Mouse (Mus musculus) kidney, postnatal 0 days (tissue): Measurements from ENCODE around the gene Ces2h. TPM values are rescaled to one million over a fixed set of nuclear protein-coding genes. Genes with fewer than 3 reads are reported as not detected.

ENCODE experiments used
- ATAC-seq: fragments of 200-750 bp; cut with Nextera tagmentation; replicated peaks from 2 replicates; pipeline ENCODE4 v1.8.0; 2017; ENCODE audit warnings: low read depth, moderate number of reproducible peaks, moderate TSS enrichment, moderate library complexity; ENCODE audit not compliant: low FRiP score
- DNase-seq: peaks from one replicate; pipeline ENCODE4 v3.0.0-alpha.2; 2016; ENCODE audit warnings: low spot score
- H3K27ac ChIP-seq: fragments of 300-500 bp; sonication (generic); 2 replicates; pipeline ENCODE4 v1.5.1; 2014; ENCODE audit warnings: mild to moderate bottlenecking
- H3K27me3 ChIP-seq: fragments of 300-500 bp; sonication (generic); 2 replicates; pipeline ENCODE4 v1.6.1; 2014; ENCODE audit warnings: low read length, mixed read lengths; ENCODE audit not compliant: insufficient read depth
- H3K36me3 ChIP-seq: fragments of 300-500 bp; sonication (generic); 2 replicates; pipeline ENCODE4 v1.6.1; 2014; ENCODE audit warnings: low read length, mixed read lengths; ENCODE audit not compliant: insufficient read depth
- H3K4me1 ChIP-seq: fragments of 300-500 bp; sonication (generic); replicated peaks from 2 replicates; pipeline ENCODE4 v1.6.1; 2014; ENCODE audit warnings: antibody characterized with exemption, low read length, mixed read lengths; ENCODE audit not compliant: insufficient read depth
- H3K4me2 ChIP-seq: fragments of 300-500 bp; sonication (generic); 2 replicates; pipeline ENCODE4 v1.6.1; 2014; ENCODE audit warnings: mild to moderate bottlenecking, low read length, moderate library complexity, mixed read lengths
- H3K4me3 ChIP-seq: fragments of 300-500 bp; sonication (generic); replicated peaks from 2 replicates; pipeline ENCODE4 v1.5.1; 2014; ENCODE audit warnings: low read depth, low read length
- H3K9ac ChIP-seq: fragments of 300-500 bp; sonication (generic); 2 replicates; pipeline ENCODE4 v1.6.1; 2014; ENCODE audit warnings: low read depth, low read length
- H3K9me3 ChIP-seq: fragments of 300-500 bp; sonication (generic); replicated peaks from 2 replicates; pipeline ENCODE4 v1.6.1; 2016; ENCODE audit warnings: low read length, inconsistent platforms, mixed read lengths
- CTCF ChIP-seq: IDR thresholded peaks from 2 replicates; pipeline ENCODE4 v1.5.1; 2016; ENCODE audit warnings: antibody characterized with exemption, low read depth, mild to moderate bottlenecking, moderate library complexity
- WGBS: fragments of 180-500 bp; shearing (Covaris S2); extraction: QIAGEN DNeasy Blood & Tissue Kit; methylation state at CpG from one replicate; pipeline ENCODE4 v1.1.7; 2014; 5-methylcytosine and 5-hydroxymethylcytosine counted together
- polyA plus RNA-seq: library from polyadenylated mRNA; unstranded; fragments of >200 nt; fragmentation: Nextera tagmentation; extraction: Ambion mirVana; gene quantifications from 2 replicates; pipeline ENCODE4 v1.2.1, GENCODE M21; 2015

Ces2h gene
- polyA plus RNA-seq: not detected in 2 replicates

DNA sequence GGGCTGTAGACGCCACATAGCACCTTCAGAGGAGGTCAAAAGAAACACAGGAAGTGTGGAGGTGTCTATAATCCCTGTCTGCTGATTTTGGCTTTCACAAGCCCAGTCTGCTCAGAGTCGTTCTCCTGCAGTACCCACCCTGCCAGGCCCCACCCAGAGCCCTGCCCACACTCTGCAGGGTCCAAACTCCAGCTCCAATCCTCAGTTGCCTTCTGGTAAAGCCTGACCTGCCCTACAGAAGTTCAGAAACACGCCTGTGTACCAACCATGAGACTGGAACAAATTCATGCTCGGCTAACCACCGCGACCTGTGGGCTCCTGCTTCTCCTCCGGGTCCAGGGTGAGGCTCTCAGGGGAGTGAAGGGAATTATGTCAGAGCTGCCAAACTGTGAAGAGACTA is at the start of gene Ces2h:
TSS of gene Ces2h (plus strand) at position 268 of the 400 bp plus-strand sequence.
- 55% methylated on average over 7 of the region's 7 CpGs for WGBS
- no peak within 1 kb of the TSS for H3K27ac ChIP-seq

GRCm38 (mm10) chr8:104961537-104961961 is 39.1 kb upstream of the Ces2h start, which contains the start of gene Ces2g:
TSS of gene Ces2g (plus strand) at chr8:104961718.
- Histone ChIP-seq H3K4me3 (no peak within 1 kb of the TSS), H3K27ac (no peak within 1 kb of the TSS), H3K9ac (no peak within 1 kb of the TSS), H3K36me3 (no peaks in the 10 kb centered on the region), H3K4me1 (no peaks in the 10 kb centered on the region), H3K27me3 (no peaks in the 10 kb centered on the region), H3K9me3 (no peaks in the 10 kb centered on the region), H3K4me2 (no peak within 1 kb of the TSS)
- 51% methylated on average over 5 of the region's 5 CpGs for WGBS
- TF ChIP-seq CTCF: no peak
- DNase-seq (no peak), ATAC-seq (no peak)

More for the DNA sequence above, at the start of gene Ces2h:
- Histone ChIP-seq H3K27me3 (no peaks in the 10 kb centered on the region), H3K36me3 (no peaks in the 10 kb centered on the region), H3K9me3 (no peaks in the 10 kb centered on the region), H3K4me1 (no peaks in the 10 kb centered on the region), H3K4me3 (no peak within 1 kb of the TSS), H3K4me2 (no peak within 1 kb of the TSS), H3K9ac (no peak within 1 kb of the TSS)
- TF ChIP-seq CTCF: no peak
- DNase-seq: no peak
- ATAC-seq: peak; percentile 87

GRCm38 (mm10) chr8:104962229-104962901 is 38.3 kb upstream of the Ces2h start:
- ATAC-seq: no peak
- no peak for TF ChIP-seq CTCF
- no peaks in the 10 kb centered on the region for H3K27me3 ChIP-seq
- H3K4me1 ChIP-seq: no peaks in the 10 kb centered on the region
- H3K4me2 ChIP-seq: no peak overlapping the region
- WGBS: 71% methylated on average over 8 of the region's 8 CpGs
- no peak overlapping the region for H3K9ac ChIP-seq
- H3K36me3 ChIP-seq: no peaks in the 10 kb centered on the region
- no peak overlapping the region for H3K27ac ChIP-seq
- DNase-seq: no peak
- H3K9me3 ChIP-seq: no peaks in the 10 kb centered on the region
- no peak overlapping the region for H3K4me3 ChIP-seq

DNA sequence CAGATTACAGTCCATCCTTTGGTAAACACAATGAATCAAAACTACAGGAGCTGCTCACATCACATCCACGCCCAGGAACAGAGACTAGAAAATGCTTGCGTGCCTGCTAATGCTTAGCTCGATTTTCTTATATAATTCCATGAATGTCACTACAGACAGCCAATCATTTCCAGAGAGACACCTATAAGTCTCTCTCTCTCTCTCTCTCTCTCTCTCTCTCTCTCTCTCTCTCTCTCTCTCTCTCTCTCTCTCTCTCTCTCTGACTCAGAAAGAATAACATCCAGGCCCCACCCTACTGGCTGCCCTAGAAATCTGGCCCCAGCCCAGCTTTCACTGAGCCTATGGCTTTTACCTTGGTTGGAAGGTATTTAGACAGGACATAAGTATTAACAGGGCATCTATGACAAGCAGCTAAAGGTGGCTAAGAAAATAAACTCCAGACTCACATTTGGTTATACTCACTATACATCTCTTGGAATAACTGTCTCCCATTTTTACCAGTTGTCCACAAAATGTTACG is 37.2 kb upstream of the Ces2h start:
- Histone ChIP-seq H3K4me1 (no peaks in the 10 kb centered on the region), H3K9me3 (no peaks in the 10 kb centered on the region), H3K36me3 (no peaks in the 10 kb centered on the region), H3K4me3 (no peak overlapping the region), H3K27ac (no peak overlapping the region), H3K27me3 (no peaks in the 10 kb centered on the region), H3K4me2 (no peak overlapping the region), H3K9ac (no peak overlapping the region)
- no peak for ATAC-seq
- WGBS: 81% methylated on average over 4 of the region's 4 CpGs
- DNase-seq: no peak
- TF ChIP-seq CTCF: no peak

DNA sequence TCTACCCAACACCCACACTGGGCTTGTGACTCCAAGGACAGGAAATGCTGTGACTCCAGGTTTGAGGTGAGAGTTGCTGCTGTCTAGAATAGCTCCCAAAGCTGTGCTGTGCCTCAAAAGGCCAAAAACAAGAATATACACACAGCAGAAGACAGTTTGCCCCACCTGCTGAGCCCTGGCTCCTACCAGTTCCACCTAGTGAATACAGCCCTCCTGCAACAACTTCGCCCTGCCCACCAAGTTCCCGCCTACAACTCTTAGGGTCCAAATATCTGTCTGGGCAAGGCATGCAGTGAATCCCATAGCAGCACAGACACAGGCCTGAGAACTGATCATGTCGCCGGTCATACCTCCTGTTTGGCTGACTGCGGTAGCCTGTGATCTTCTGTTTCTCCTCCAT is 16.5 kb upstream of the Ces2h start:
- H3K9me3 ChIP-seq: no peaks in the 10 kb centered on the region
- DNase-seq: no peak
- no peak overlapping the region for H3K4me3 ChIP-seq
- WGBS: 93% methylated on average over 5 of the region's 5 CpGs
- no peak overlapping the region for H3K9ac ChIP-seq
- no peaks in the 10 kb centered on the region for H3K27me3 ChIP-seq
- no peak for ATAC-seq
- TF ChIP-seq CTCF: no peak
- no peak overlapping the region for H3K4me2 ChIP-seq
- H3K27ac ChIP-seq: no peak overlapping the region
- no peaks in the 10 kb centered on the region for H3K36me3 ChIP-seq
- H3K4me1 ChIP-seq: no peaks in the 10 kb centered on the region

GRCm38 (mm10) chr8:104984942-104985341 is 15.7 kb upstream of the Ces2h start:
- Histone ChIP-seq H3K9me3 (no peaks in the 10 kb centered on the region), H3K9ac (no peak overlapping the region), H3K4me1 (no peaks in the 10 kb centered on the region), H3K4me2 (no peak overlapping the region), H3K4me3 (no peak overlapping the region), H3K27me3 (no peaks in the 10 kb centered on the region), H3K36me3 (no peaks in the 10 kb centered on the region), H3K27ac (no peak overlapping the region)
- ATAC-seq (peak; percentile 73; the same call in 1 of the 2 replicates), DNase-seq (no peak)
- 94% methylated on average over 2 of the region's 2 CpGs for WGBS
- no peak for TF ChIP-seq CTCF
